Mouse (Mus musculus): ENCODE results near the gene Styk1. TPM values are rescaled to one million over a fixed set of nuclear protein-coding genes. Genes with fewer than 3 reads are reported as not detected.

Gene Styk1
- polyA plus RNA-seq, 1 experiment from 2014 or later: 15.2 TPM

GRCm38 (mm10) chr6:131272311-131272710, 81.1 kb downstream of the Styk1 start:
- 92% methylated on average over 1 of the region's 1 CpGs for WGBS
- no peak overlapping the region for H3K9ac ChIP-seq (ENCODE audit: low read depth, low read length)
- no peaks in the 10 kb centered on the region for H3K27me3 ChIP-seq (replicated peaks; ENCODE audit: control insufficient read depth, insufficient read depth, low read length)
- no peaks in the 10 kb centered on the region for H3K9me3 ChIP-seq (ENCODE audit: control insufficient read depth, low read length)
- ATAC-seq: no peak
- H3K27ac ChIP-seq (ENCODE audit: low read length): no peak overlapping the region
- no peaks in the 10 kb centered on the region for H3K4me1 ChIP-seq (ENCODE audit: control insufficient read depth, insufficient read depth, low read length)
- no peak overlapping the region for H3K4me2 ChIP-seq (ENCODE audit: low read depth, low read length)
- no peak overlapping the region for H3K4me3 ChIP-seq (ENCODE audit: low read length)
- H3K36me3 ChIP-seq (ENCODE audit: control insufficient read depth, insufficient read depth, low read length): peaks cover under 1% of the 10 kb centered on the region; the same call in 1 of the 2 replicates

DNA sequence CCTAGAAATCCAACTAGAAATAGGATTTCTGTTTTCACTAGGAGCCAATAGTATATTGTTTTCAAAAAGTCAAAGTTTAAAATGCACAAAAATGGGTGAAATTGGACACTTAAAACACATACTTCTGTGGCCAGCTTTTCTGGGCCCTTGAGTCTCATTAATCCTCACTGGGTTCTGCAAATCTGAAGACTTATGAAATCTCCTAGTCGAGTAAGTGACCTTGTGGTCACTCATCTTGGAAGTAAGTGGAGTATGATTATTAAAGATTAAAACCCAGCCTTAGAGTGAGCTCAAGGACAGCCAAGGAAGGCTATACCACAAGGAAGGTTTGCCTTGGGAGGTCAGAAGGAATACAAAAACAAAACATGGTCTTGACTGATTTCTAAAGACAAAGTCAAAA, 83.1 kb downstream of the Styk1 start:
- H3K4me1 ChIP-seq (ENCODE audit: control insufficient read depth, insufficient read depth, low read length): no peaks in the 10 kb centered on the region
- H3K4me2 ChIP-seq (ENCODE audit: low read depth, low read length): no peak overlapping the region
- no peaks in the 10 kb centered on the region for H3K9me3 ChIP-seq (ENCODE audit: control insufficient read depth, low read length)
- H3K27ac ChIP-seq (ENCODE audit: low read length): no peak overlapping the region
- 54% methylated on average over 1 of the region's 1 CpGs for WGBS
- no peaks in the 10 kb centered on the region for H3K36me3 ChIP-seq (ENCODE audit: control insufficient read depth, insufficient read depth, low read length)
- H3K9ac ChIP-seq (ENCODE audit: low read depth, low read length): no peak overlapping the region
- no peak overlapping the region for H3K4me3 ChIP-seq (ENCODE audit: low read length)
- no peak for ATAC-seq
- H3K27me3 ChIP-seq (replicated peaks; ENCODE audit: control insufficient read depth, insufficient read depth, low read length): no peaks in the 10 kb centered on the region

- Histone ChIP-seq H3K27me3 (replicated peaks; ENCODE audit: control insufficient read depth, insufficient read depth, low read length) (no peaks in the 10 kb centered on the region), H3K9me3 (ENCODE audit: control insufficient read depth, low read length) (no peaks in the 10 kb centered on the region), H3K4me1 (ENCODE audit: control insufficient read depth, insufficient read depth, low read length) (no peaks in the 10 kb centered on the region), H3K4me2 (ENCODE audit: low read depth, low read length) (no peak overlapping the region), H3K27ac (ENCODE audit: low read length) (no peak overlapping the region), H3K36me3 (ENCODE audit: control insufficient read depth, insufficient read depth, low read length) (no peaks in the 10 kb centered on the region), H3K9ac (ENCODE audit: low read depth, low read length) (no peak overlapping the region), H3K4me3 (ENCODE audit: low read length) (no peak overlapping the region)
- no peak for ATAC-seq
- 83% methylated on average over 2 of the region's 2 CpGs for WGBS
Observed at GRCm38 (mm10) chr6:131269599-131269998, 83.8 kb downstream of the Styk1 start.

GRCm38 (mm10) chr6:131264175-131264574, 89.2 kb downstream of the Styk1 start:
- Histone ChIP-seq H3K4me3 (ENCODE audit: low read length) (no peak overlapping the region), H3K9me3 (ENCODE audit: control insufficient read depth, low read length) (no peaks in the 10 kb centered on the region), H3K27ac (ENCODE audit: low read length) (no peak overlapping the region), H3K9ac (ENCODE audit: low read depth, low read length) (no peak overlapping the region), H3K27me3 (replicated peaks; ENCODE audit: control insufficient read depth, insufficient read depth, low read length) (no peaks in the 10 kb centered on the region), H3K36me3 (ENCODE audit: control insufficient read depth, insufficient read depth, low read length) (no peaks in the 10 kb centered on the region), H3K4me1 (ENCODE audit: control insufficient read depth, insufficient read depth, low read length) (no peaks in the 10 kb centered on the region), H3K4me2 (ENCODE audit: low read depth, low read length) (no peak overlapping the region)
- 77% methylated on average over 5 of the region's 5 CpGs for WGBS
- ATAC-seq: no peak

- Histone ChIP-seq H3K4me3 (ENCODE audit: low read length) (no peak overlapping the region), H3K36me3 (ENCODE audit: control insufficient read depth, insufficient read depth, low read length) (no peaks in the 10 kb centered on the region), H3K27ac (ENCODE audit: low read length) (no peak overlapping the region), H3K4me1 (ENCODE audit: control insufficient read depth, insufficient read depth, low read length) (no peaks in the 10 kb centered on the region), H3K4me2 (ENCODE audit: low read depth, low read length) (no peak overlapping the region), H3K9me3 (ENCODE audit: control insufficient read depth, low read length) (no peaks in the 10 kb centered on the region), H3K9ac (ENCODE audit: low read depth, low read length) (no peak overlapping the region), H3K27me3 (replicated peaks; ENCODE audit: control insufficient read depth, insufficient read depth, low read length) (no peaks in the 10 kb centered on the region)
- 63% methylated on average over 3 of the region's 3 CpGs for WGBS
- ATAC-seq: no peak
Observed at GRCm38 (mm10) chr6:131262778-131263177, 90.6 kb downstream of the Styk1 start.

DNA sequence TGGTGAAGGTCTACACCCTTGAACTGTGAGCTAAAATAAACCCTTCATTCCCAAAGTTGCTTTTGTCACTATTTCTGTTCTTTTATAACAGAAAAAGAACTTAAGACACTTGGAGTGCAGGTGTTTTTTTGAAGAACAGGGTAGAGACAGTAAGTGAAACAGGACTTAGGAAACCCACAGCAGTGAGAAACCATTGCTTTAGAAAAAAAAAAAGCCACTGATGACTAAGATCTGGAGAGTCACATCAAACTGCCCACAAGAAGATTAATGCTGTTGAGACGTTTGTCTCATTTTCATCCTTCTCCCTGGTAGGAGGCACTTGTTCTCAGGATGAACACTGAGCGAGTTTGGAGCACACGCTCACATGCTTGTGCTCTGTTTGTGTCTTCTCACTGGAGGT, 91.4 kb downstream of the Styk1 start:
- H3K4me1 ChIP-seq (ENCODE audit: control insufficient read depth, insufficient read depth, low read length): no peaks in the 10 kb centered on the region
- H3K27me3 ChIP-seq (replicated peaks; ENCODE audit: control insufficient read depth, insufficient read depth, low read length): no peaks in the 10 kb centered on the region
- no peak overlapping the region for H3K4me2 ChIP-seq (ENCODE audit: low read depth, low read length)
- no peak for ATAC-seq
- H3K27ac ChIP-seq (ENCODE audit: low read length): no peak overlapping the region
- no peaks in the 10 kb centered on the region for H3K9me3 ChIP-seq (ENCODE audit: control insufficient read depth, low read length)
- no peaks in the 10 kb centered on the region for H3K36me3 ChIP-seq (ENCODE audit: control insufficient read depth, insufficient read depth, low read length)
- H3K9ac ChIP-seq (ENCODE audit: low read depth, low read length): no peak overlapping the region
- no peak overlapping the region for H3K4me3 ChIP-seq (ENCODE audit: low read length)
- WGBS: 85% methylated on average over 3 of the region's 3 CpGs

Other genes with a start within 250 kb of the Styk1 start
- 0.82 and 1.0 TPM in 2 replicates for gene Klra2, start 106.2 kb downstream of the Styk1 start, polyA plus RNA-seq (2015; fragmentation: Nextera tagmentation; extraction: Ambion mirVana)
- gene Magohb, start 60.4 kb downstream of the Styk1 start, polyA plus RNA-seq (2015; fragmentation: Nextera tagmentation; extraction: Ambion mirVana): 46.1 and 48.2 TPM in 2 replicates
- gene Ybx3, start 34.9 kb upstream of the Styk1 start, polyA plus RNA-seq (2015; fragmentation: Nextera tagmentation; extraction: Ambion mirVana): 31.7 and 33.8 TPM in 2 replicates
- not detected in 2 replicates for gene 5430401F13Rik, start 132.8 kb upstream of the Styk1 start, polyA plus RNA-seq (2015; fragmentation: Nextera tagmentation; extraction: Ambion mirVana)
- gene Gm6619, start 132.8 kb upstream of the Styk1 start, polyA plus RNA-seq (2015; fragmentation: Nextera tagmentation; extraction: Ambion mirVana): not detected in 2 replicates